Mouse (Mus musculus) adrenal gland, postnatal 14 days (tissue): Measurements from ENCODE around the gene Usp30. TPM values are rescaled to one million over a fixed set of nuclear protein-coding genes. Genes with fewer than 3 reads are reported as not detected.

Source experiments
- DNase-seq: peaks from one replicate; pipeline ENCODE4 v3.0.0; 2021; ENCODE audit warnings: mixed read lengths
- total RNA-seq: library from RNA; stranded (reverse); gene quantifications from 2 replicates; pipeline ENCODE4 v1.2.3, GENCODE M21; 2021

Usp30 gene
- total RNA-seq, 1 experiment from 2014 or later, result 25.7 TPM

DNA sequence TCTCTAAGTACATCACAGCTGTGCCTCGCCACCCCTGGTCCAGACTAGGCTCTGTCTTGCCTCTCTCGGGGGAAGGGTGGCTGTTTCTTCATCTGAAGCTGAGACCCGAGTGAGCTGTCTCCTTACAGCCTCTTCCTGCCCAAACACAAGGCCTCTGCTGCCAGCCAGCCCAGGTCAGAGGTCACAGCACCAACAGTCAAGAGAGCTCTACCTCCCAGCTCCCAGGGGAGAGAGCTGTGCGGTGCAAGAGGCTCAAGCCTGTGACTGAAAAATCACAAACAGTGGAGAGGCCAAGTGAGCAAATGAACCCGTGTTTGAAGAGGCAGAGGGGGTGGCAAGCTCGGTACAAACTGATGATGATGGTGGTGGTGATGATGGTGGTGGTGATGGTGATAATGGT, 1.3 kb downstream of the Usp30 start:
- DNase-seq, result no peak

DNA sequence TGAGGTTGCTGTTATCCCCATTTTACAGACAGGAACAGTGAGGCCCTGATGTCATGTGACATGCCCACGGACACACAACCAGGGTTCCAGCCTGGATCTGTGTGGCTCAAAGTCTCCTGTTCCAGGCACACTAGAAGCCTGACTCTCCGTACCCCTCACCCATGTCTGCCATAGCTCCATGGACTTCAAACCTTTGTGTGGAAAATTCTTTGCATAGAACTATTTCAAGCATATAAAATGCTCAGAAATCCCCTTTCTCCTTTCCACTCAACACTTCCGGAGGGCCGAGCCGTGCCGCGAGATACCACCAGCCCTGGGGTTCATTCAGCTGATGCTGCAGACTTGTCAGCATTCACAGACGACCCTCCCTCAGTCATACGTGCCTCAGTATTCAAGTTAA, 2.3 kb downstream of the Usp30 start:
- DNase-seq, result no peak

DNA sequence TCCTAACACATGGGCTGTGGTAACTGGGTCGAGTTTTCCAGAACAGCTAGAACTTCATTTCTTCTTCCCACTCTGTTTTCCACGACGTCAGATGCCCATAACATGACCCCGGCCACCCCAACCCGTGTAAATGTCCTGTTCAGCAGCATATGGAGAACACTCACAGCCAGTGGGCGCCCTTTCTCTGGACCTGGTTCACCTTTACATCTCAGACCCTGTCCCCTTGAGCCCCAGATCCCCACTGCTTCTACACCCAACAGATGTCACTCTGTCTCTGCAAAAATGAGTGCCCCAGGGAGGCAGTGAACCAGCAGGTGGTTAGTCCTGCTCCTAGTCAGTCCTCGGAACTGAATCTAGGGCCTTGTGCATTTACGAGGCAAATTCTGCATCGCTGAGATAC, 2.7 kb downstream of the Usp30 start:
- no peak for DNase-seq

DNA sequence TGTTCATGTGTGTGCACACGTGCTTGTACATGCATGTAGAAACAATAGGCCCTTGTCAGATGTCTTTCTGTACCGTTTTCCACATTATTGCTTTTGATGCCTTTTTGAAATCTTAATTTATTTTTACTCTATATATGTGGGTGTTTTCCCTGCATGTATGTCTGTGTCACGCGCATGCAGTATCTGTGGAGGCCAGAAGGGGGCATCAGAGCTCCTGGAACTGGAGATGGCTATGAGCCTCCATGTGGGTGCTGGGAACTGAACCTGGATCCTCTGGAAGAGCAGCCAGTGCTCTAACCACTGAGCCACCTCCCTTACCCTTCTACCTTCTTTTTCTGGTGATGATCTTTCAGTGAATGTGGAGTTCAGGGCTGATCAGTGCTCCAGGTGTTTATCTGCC, 5.6 kb downstream of the Usp30 start:
- no peak for DNase-seq

DNA sequence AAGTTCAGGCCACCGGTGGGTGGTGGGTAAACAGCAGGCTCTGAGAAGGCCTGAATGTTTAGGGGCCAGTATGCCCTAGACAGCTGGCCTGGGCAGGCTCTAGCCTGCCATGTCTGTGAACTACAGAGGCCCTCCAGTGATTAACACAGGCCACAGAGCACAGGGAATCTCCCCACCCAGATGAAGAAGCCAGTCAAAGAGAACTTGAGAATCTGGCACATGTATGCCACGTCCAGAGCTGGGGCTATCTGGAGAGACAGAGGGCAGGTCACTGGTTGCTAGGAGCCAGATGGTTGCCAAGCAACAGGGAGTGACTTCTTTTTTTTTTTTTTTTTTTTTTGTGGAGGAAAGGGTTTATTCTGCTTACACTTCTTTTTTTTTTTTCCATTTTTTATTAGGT, 7.0 kb downstream of the Usp30 start:
- no peak for DNase-seq

DNA sequence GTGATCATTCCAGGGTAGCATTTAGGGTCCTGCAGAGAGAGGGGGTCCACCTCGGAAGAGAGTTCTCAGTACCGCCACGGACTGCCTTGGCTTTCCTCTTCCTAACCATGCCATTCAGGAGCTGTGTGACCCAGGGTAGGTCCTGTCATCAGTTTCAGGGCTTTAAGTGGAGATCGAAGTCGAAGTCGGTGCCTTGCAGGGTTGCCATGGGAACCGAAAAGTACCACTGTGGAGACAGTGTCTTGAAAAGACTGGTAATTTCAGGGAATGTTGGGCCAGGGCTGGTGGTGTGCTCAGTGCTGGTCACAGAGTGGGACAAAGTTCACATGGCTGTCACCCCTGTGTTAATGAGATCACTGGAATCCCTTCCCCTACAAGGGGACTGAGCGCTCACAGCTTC, 11.7 kb downstream of the Usp30 start:
- no peak for DNase-seq

DNA sequence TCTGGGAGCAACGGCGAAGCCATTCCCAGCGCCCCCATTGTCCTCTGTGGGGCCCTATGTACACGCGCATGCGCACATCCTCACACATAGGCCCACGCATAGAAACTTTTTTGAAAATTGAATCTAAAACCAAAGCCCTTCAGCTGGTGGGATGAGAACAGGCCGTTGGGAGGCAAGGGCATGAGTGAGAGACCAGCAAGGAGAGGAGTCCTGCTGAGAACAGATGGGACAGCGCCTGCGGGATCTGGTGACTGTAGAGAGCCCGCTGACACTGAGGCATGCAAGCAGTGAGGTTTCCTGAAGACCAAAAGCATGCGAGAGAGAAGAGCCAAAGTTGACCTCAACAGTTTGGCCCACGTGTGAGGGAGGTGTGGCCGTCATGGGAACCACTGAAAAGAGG, 20.2 kb downstream of the Usp30 start:
- DNase-seq, result no peak

DNA sequence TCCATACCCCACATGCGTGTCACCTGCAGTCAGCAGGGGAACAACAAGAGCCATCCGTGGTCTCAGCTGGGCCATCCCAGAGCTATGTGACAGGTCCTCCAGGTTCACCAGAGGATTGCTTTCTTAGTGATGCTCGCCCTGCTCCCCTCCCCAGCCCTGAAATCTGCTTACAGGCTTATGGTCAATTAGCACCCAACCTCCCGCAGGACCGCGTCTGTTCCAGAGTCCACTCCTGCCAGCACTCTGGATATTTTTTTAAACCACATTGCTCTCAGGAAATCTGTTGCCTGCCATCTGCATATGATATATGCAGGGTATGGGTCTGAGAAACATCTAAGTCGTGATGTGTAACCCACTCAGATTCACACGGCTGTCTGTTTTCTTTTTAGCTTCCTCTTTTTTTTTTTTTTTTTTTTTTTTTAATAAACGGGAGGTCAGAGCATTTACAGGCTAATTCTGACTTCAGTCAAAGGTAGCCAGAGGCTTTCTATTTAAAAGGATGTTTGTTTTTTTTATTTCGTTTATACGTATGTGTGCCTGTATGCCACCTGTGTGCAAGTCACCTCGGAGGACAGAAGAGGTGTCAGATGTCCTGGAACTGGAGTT, 22.7 kb downstream of the Usp30 start:
- DNase-seq, result no peak

DNA sequence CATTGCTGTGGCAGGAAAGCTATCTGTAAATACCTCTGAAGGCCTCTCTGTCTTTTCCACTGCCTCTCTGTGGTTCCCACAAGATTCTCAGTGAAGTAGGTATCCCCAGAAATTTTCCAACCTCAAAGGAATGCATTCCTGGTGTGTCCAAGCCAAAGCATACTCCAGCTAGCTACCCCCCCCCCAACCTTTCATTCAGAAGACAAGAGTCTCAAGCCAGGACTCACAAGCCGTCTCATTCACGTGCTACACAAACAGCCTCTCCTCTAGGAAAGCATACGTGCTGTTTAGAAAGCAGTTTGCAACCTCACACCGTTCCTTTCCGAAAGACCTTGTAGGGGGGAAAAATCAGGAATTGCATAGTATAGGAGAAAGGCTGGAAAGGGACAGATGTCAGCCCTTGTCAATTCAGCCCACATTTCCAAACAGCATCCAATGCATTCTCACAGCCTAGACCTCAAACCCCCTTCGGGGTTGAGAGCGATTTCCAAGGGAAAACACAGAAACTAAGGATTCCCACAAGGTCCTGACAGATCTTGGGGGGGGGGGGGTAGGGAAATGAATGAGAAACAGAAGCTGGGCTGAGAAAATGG, 25.3 kb downstream of the Usp30 start:
- DNase-seq, result no peak

DNA sequence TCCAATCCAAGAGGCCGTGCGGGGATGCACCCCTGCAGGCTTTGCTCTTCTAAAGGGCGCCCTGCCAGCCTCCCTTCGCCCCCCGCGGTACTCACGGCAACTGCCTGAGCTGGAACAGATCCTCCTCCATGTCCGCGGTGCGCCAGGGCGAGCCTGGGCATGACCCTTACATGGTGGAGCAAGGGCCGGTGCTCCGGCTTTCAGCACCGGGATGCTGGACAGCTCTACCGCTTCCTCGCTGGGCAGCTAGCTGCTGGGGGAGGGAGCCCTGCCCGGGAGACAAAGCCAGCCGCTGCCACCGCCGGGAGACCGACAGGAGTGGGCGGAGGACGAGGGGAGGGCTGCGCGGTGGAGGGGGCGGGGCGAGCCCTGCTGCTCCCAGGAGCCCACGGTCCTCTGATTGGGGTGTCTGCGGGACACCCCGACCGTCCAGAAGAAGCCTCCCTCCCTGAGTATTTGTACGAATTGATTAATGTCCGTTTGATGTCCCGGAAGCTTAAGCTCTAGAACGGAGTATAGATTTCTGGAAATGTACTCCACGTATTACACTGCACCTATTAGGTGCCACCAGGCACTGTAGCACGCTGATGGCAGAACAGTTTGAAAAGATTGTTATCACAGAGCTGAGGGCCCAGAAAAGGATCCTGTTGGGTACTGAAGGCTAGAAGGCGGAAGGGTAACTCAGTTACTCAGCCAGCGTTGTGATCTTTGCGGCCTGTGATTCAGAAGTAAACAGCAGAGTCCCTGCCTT, 26.0 kb downstream of the Usp30 start, which contains the start of gene Svop:
Gene Svop (minus strand): TSS at position 514 of the 751 bp plus-strand sequence.
- DNase-seq, result peak; percentile 92

DNA sequence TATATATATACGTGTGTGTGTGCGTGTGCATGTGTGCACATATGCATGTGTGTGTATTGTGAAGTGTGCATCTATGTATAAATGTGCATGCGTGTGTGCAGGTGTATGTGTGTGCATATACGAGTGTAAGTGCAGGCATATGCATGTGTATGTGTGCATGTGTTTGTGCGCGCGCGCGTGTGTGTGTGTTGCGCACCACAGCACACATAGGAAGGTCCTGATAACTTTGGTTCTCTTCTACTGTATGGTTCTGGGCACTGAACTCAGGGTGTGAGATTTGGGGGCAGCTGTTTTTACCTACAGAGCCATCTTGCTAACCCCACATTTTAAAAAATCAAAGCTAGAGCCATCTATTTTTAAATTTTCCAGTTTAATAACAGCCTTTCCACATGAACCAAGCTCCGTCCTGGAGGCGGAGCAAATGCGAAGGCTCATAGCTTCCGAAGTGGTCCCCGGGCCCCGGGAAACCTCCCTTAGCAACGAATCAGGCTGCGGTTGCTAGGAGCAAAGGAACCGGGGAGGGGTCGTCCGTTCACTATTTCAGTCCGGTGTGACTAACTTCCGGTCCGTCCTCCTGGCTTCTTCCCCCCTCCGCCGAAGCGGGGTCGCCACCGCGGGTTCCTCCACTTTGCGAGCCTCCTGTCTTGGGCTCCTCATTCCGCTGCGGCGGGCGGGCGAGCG, 34.6 kb downstream of the Usp30 start:
- peak; percentile 95 for DNase-seq

DNA sequence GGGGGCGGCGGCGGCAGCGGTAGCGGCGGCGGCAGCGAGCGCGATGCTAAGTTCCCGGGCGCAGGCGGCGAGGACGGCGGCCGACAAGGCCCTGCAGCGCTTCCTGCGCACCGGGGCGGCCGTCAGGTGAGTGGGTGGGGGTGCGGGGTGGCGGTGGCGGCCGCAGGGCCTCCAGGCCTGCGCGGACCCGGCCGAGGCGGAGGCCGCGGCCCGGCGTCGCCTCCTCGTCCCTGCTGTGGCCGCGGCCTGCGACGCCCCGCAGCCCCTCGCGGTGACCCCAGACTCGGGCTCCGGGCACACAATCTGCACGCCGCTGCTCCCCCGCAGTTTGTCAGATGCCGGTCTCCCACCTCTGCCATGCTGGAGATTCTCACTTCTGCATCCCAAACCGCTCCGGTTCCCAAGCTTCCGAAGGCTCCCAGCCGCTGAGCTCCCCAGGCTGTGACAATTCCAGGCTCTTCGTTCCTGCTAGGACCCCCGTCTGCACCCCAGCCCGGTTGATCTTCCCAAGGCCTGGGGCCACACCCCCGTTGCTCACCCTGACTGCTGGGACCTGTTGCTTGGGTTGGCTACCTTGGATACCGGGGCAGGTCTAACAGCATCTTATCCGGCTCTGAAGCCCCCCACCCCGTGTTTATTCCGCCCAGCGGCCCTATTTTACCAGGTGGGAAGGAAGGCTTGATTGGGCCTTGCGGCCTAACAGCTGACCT, 35.3 kb downstream of the Usp30 start:
- no peak for DNase-seq

DNA sequence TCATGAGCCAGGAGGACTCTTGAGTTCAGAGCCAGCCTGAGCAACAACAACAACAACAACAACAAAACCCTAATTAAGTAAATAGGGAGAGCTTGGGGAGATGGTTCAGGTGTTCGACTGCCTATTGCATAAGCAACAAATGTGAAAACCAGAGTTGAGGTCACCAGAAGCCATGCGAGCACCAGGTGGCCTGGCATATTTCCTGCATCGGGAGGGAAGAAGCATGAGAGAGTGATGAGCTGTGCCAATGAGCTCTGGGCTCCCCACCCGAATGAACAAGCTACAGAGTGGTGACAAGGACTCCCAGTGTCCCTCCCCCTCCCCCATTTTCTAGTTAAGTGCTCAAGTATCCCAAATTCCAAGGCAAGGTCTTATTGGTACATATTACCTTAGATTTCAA, 36.6 kb downstream of the Usp30 start:
- DNase-seq, result no peak

DNA sequence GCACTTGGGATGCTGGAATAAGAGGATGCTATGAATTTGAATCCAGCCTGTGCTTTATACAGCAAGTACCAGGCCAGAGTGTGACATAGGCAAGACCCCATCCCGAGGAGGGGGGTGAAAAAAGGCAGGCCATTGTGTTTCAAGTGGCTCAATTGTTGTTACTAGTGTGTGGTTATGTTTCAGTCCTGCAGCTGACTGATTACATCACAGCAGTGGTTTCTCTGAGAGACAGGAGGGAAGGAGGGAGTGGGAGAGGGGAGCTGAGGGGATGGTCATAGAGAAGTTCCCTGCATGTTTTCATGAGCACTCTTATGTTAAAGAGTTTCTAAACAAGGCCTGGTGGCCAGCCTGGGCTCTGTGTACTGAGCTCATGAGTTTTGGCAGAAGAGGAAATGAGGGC, 37.5 kb downstream of the Usp30 start:
- no peak for DNase-seq

DNA sequence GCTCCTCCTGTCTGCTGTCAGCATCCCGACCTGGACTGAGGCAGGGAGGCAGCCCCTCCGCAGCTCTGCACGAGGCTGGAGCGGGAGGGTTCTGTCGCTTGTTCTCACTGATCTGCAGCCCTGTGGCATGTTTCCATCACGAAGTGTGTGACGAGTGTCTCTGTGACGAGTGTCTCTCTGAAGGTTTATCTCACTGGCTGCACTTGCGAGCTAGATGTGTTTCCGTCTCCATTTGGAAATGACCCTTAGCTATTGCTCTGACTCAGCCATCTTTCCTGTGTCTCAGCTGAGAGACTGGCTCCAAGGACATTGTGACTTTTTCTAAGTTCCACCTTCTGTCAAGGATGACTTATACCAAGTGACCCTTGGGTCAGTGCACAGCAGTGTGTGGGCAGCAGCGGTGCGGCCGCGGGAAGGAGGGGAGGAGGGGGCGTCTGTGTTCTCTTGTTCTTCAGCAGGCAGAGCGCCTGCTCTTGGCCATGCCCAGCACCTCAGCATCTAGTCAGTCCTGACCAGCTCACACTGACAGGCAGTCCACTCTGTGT, 41.2 kb downstream of the Usp30 start:
- DNase-seq, result peak; percentile 57

DNA sequence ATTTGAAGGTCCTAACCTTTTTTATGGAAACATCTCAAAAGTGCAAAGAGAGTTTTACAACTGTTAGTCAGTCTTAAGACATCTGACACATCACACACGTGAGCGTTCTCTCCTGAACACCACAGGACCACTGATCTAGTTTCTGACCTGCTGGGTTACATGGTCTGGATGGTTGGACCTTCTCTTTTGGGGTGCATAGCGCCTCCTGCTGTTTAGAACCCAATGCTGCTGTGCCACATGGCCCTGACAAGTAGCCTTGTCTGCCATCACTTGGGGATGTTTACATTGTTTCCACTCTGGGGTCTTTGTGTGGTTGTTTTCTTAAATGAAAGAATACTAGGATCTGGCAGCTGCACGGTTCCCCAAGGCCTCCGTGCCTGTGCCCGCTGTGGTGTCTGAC, 48.1 kb downstream of the Usp30 start:
- DNase-seq, result no peak

DNA sequence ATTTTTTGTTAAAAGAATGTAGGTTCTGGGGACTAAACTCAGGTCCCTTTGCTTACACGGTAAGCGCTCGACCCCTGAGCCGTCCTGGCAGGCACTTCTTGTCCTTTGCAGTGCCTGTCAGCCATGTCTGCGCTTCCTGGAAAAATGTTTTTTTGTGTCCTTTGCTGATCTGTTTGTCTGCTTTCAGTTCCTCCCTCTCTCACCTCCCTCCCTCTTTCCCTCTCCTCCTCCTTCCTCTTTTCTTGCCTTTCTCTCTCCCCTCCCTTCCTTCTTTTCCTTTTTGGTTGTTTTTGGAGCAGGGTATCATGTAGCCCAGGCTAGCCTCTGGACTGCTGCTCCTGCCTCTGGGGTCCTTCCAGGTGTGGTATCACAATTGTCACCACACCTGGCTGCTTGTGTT, 49.8 kb downstream of the Usp30 start:
- no peak for DNase-seq

DNA sequence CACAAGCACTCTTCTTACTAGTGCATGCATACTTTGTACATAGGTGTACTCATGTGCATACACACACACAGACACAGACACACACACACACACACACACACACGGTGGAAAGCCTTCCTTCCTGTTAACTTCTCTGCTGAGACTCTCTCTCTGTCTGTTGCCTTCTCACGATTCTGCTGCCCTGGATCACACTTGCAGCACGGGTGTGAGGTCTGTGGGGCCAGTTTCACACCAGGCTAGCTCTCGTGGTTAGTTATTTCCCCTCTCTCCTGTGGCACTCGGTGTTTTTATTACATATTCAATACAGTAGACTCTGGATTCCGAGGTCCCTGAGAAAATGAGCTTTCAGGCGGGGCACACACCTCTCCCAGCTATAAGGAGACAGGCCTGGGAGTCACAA, 51.3 kb downstream of the Usp30 start:
- DNase-seq, result no peak

DNA sequence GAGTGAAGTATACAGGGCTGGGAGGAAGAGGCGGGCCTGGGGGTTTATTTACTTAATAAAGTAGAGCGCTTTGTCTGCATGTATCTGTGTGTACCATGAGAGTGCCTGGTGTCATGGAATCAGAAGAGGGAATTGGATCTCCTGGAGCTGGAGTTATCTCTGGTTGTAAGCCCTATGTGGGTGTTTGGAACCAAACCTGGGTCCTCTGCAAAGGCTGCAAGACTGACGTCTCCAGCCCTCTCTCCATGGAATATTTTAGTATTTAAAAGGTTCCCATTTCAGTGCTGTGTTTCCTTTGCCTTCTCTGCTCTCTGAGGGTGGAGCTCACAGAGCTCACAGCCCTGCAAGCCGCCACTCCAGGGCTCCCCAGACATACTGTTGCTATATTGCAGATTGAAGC, 54.5 kb downstream of the Usp30 start:
- DNase-seq, result no peak

DNA sequence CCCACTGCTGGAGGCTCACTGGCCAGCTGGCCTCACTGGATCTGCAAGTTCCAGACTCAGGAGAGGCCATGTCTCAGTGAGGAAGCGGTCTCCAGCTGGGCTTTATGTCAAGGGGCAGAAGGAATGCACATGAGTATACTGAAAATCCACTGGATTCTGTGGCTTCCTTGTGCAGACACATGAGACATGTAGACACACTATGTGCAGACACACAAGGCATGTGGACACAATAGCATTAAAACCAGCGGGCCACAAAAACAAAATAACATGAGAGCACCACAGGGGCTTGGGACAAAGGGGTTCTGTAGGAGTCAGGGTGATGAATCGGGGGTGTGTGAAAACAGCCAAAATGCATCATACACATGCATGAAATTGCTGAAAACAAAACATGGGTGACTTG, 60.7 kb downstream of the Usp30 start:
- DNase-seq, result no peak

DNA sequence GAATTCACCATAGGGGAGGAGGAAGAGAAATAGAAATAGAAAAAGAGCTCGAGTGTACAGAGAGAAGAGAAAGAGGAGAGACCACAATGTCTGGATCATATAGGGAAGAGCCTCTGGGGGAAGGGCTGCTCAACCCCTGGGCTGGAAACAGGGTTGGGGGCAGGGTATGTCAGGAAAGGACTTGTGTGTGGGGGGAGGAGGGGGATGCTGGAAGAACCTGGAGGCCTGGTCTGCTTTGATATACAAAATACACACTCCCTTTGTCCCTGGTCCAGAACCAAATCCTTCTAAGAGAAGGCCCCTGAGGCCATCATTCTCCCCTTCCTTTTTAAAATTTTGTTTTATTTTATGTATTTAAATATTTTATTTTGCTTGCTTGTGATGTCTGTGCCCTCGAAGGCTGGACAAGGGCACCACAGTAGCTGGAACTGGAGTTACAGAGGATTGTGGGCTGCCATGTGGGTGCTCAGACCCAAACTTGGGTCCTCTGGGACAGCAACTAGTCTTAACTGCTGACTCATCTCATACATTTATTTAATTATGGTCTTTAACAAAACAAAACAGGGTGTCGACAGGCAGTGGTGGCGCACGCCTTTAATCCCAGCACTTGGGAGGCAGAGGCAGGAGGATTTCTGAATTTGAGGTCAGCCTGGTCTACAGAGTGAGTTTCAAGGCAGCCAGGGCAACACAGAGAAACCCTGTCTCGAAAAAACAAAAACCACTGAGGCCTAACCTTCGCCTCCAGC, 61.4 kb downstream of the Usp30 start:
- DNase-seq, result no peak
